Mouse (Mus musculus) ovary, postnatal 36 days (tissue): ENCODE measurements around the gene Apoa5.

Experiments
- DNase-seq: peaks from one replicate; pipeline ENCODE4 v3.0.0; 2022; ENCODE audit warnings: low spot score, mixed read lengths

The Apoa5 gene

GRCm38 (mm10) chr9:46268343-46268873, at the start of gene Apoa5:
Apoa5 (plus strand) TSS chr9:46268633.
- no peak for DNase-seq

- DNase-seq: no peak
Observed at GRCm38 (mm10) chr9:46223090-46223489, 45.3 kb upstream of the Apoa5 start.

- DNase-seq: no peak
Observed at GRCm38 (mm10) chr9:46224101-46224500, 44.3 kb upstream of the Apoa5 start.

- no peak for DNase-seq
Observed at GRCm38 (mm10) chr9:46224945-46225660, 43.3 kb upstream of the Apoa5 start.

GRCm38 (mm10) chr9:46227064-46227614, 41.3 kb upstream of the Apoa5 start:
- DNase-seq: no peak

- DNase-seq: no peak
Observed at GRCm38 (mm10) chr9:46228491-46228890, 39.9 kb upstream of the Apoa5 start, which contains the start of gene Apoa1. Apoa1 (plus strand) TSS chr9:46228580.

GRCm38 (mm10) chr9:46229573-46230449, 38.6 kb upstream of the Apoa5 start:
- DNase-seq: peak; percentile 85

- DNase-seq: no peak
Observed at GRCm38 (mm10) chr9:46230450-46230975, 37.9 kb upstream of the Apoa5 start.

- no peak for DNase-seq
Observed at GRCm38 (mm10) chr9:46235196-46235595, 33.2 kb upstream of the Apoa5 start.

GRCm38 (mm10) chr9:46235596-46235648, 33.0 kb upstream of the Apoa5 start, which contains the start of gene Apoc3:
Apoc3 (minus strand) TSS chr9:46235636.
- no peak for DNase-seq

- DNase-seq: no peak
Observed at GRCm38 (mm10) chr9:46235649-46236048, 32.8 kb upstream of the Apoa5 start.

- no peak for DNase-seq
Observed at GRCm38 (mm10) chr9:46238850-46239249, 29.6 kb upstream of the Apoa5 start.

GRCm38 (mm10) chr9:46240526-46241153, 27.8 kb upstream of the Apoa5 start, which contains the start of gene Apoa4:
Apoa4 (plus strand) TSS chr9:46240696.
- DNase-seq: no peak

GRCm38 (mm10) chr9:46241818-46242217, 26.6 kb upstream of the Apoa5 start:
- no peak for DNase-seq

GRCm38 (mm10) chr9:46243122-46243521, 25.3 kb upstream of the Apoa5 start:
- peak; percentile 39 for DNase-seq

GRCm38 (mm10) chr9:46243584-46243983, 24.8 kb upstream of the Apoa5 start:
- peak; percentile 52 for DNase-seq

- no peak for DNase-seq
Observed at GRCm38 (mm10) chr9:46246752-46247324, 21.6 kb upstream of the Apoa5 start.

GRCm38 (mm10) chr9:46256177-46256576, 12.3 kb upstream of the Apoa5 start:
- no peak for DNase-seq

GRCm38 (mm10) chr9:46256658-46257385, 11.6 kb upstream of the Apoa5 start:
- no peak for DNase-seq

GRCm38 (mm10) chr9:46257546-46257945, 10.9 kb upstream of the Apoa5 start:
- DNase-seq: no peak

- DNase-seq: no peak
Observed at GRCm38 (mm10) chr9:46259111-46259510, 9.3 kb upstream of the Apoa5 start.
